In the genomic region with DNA sequence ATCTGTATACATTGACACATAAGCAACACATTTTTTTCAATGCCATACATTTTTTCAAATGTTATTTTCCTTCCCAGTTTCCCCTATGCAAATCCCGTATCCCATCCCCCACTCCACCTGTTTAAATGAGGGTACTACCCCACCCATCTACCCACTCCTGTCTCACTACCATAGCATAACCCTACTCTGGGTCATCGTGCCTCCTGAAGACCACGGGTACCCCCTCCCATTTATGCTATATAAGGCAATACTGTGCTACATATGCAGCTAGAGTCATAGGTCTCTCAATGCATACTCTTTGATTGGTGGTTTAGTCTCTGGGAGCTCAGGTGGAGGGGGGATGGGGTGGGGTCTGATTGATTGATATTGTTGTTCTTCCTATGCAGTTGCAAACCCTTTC, we compare ENCODE assay signal across 27 mouse cellular contexts.
"Had no signal": no experiment of that assay in that cellular context is flagged by ENCODE, and none has a peak within 500 bp of the region (broad histone marks: within the 10 kb centered on the region; RNA-seq: fewer than 3 reads in every experiment).

No protein-coding gene starts in this region.

- H3K4me2 ChIP-seq: embryonic facial prominence, embryonic 13.5 days; forebrain, embryonic 12.5 days; forebrain, embryonic 13.5 days; forebrain, embryonic 15.5 days had no signal

- H3K9ac ChIP-seq: embryonic facial prominence, embryonic 13.5 days; forebrain, embryonic 12.5 days; forebrain, embryonic 13.5 days; forebrain, embryonic 15.5 days; forebrain, postnatal 0 days had no signal

- ATAC-seq: forebrain, embryonic 13.5 days; forebrain, embryonic 14.5 days; forebrain, embryonic 15.5 days; forebrain, embryonic 16.5 days; forebrain, postnatal 0 days had no signal

- DNase-seq: cerebellum, adult 2 months; cerebellum, adult 8-10 months; cerebellum, adult 9-10 months; cerebellum, adult 9-11 months; cerebellum, postnatal 10 days; cerebellum, postnatal 14 days; cerebellum, postnatal 25 days; cerebellum, postnatal 36 days; embryo, embryonic 11 days; forebrain, postnatal 0 days; gastrocnemius, adult 2 months; gastrocnemius, postnatal 10 days; gastrocnemius, postnatal 14 days; gastrocnemius, postnatal 25 days; gastrocnemius, postnatal 36 days; heart, adult 11 months; heart, adult 18-20 months; heart, adult 2 months had no signal

- H3K4me3 ChIP-seq: embryonic facial prominence, embryonic 13.5 days; erythroblast, embryonic 14.5 days; forebrain, embryonic 10.5 days; forebrain, embryonic 12.5 days; forebrain, embryonic 13.5 days; forebrain, embryonic 15.5 days; gastrocnemius, adult 2 months; heart, adult 2 months; heart, embryonic 10.5 days had no signal

- H3K4me1 ChIP-seq: embryonic facial prominence, embryonic 13.5 days; forebrain, embryonic 10.5 days; forebrain, embryonic 12.5 days; forebrain, embryonic 13.5 days; forebrain, embryonic 15.5 days; heart, embryonic 10.5 days had no signal

- H3K9me3 ChIP-seq: embryonic facial prominence, embryonic 13.5 days; forebrain, embryonic 10.5 days; forebrain, embryonic 12.5 days; forebrain, embryonic 13.5 days; forebrain, embryonic 15.5 days; heart, embryonic 10.5 days had no signal

- H3K27ac ChIP-seq: embryonic facial prominence, embryonic 13.5 days; forebrain, embryonic 10.5 days; forebrain, embryonic 12.5 days; forebrain, embryonic 13.5 days; forebrain, embryonic 15.5 days; gastrocnemius, adult 2 months; heart, adult 2 months; heart, embryonic 10.5 days had no signal

- H3K27me3 ChIP-seq: embryonic facial prominence, embryonic 13.5 days; forebrain, embryonic 12.5 days; forebrain, embryonic 13.5 days; forebrain, embryonic 15.5 days had no signal

- H3K36me3 ChIP-seq: embryonic facial prominence, embryonic 13.5 days; forebrain, embryonic 10.5 days; forebrain, embryonic 12.5 days; forebrain, embryonic 15.5 days; heart, embryonic 10.5 days had no signal
